Mouse (Mus musculus): ENCODE measurements at regions not wholly inside any gene's neighbourhood (a gene's known extent, or its start where the extent isn't known, plus 50 kb on each side); places are given as distances from the start of the nearest gene placed in this dataset.

GRCm38 (mm10) chr13:38772996-38773395, 114.1 kb upstream of the Eef1e1 start:
- Histone ChIP-seq H3K4me1 (ENCODE audit: control insufficient read depth, low read depth, low read length) (no peaks in the 10 kb centered on the region), H3K9me3 (replicated peaks; ENCODE audit: control insufficient read depth, low read length) (no peaks in the 10 kb centered on the region), H3K4me3 (ENCODE audit: low read depth, low read length) (no peak overlapping the region), H3K9ac (ENCODE audit: low read depth, low read length) (no peak overlapping the region), H3K36me3 (ENCODE audit: control insufficient read depth, insufficient read depth) (no peaks in the 10 kb centered on the region), H3K27ac (ENCODE audit: low read length) (no peak overlapping the region), H3K4me2 (ENCODE audit: low read depth, low read length) (no peak overlapping the region), H3K27me3 (ENCODE audit: control insufficient read depth, insufficient read depth, low read depth, low read length) (no peaks in the 10 kb centered on the region)
- no peak for ATAC-seq (ENCODE audit: low read depth)
- WGBS (ENCODE audit: insufficient replicate concordance) = 63% methylated on average over 6 of the region's 6 CpGs

GRCm38 (mm10) chr13:38766133-38766532, 107.3 kb upstream of the Eef1e1 start:
- Histone ChIP-seq H3K36me3 (ENCODE audit: control insufficient read depth, insufficient read depth) (no peaks in the 10 kb centered on the region), H3K27ac (ENCODE audit: low read length) (no peak overlapping the region), H3K4me1 (ENCODE audit: control insufficient read depth, low read depth, low read length) (no peaks in the 10 kb centered on the region), H3K9ac (ENCODE audit: low read depth, low read length) (no peak overlapping the region), H3K27me3 (ENCODE audit: control insufficient read depth, insufficient read depth, low read depth, low read length) (no peaks in the 10 kb centered on the region), H3K4me2 (ENCODE audit: low read depth, low read length) (no peak overlapping the region), H3K4me3 (ENCODE audit: low read depth, low read length) (no peak overlapping the region), H3K9me3 (replicated peaks; ENCODE audit: control insufficient read depth, low read length) (no peaks in the 10 kb centered on the region)
- ATAC-seq (ENCODE audit: low read depth) = no peak
- 19% methylated on average over 4 of the region's 4 CpGs for WGBS (ENCODE audit: insufficient replicate concordance)

GRCm38 (mm10) chr13:38760261-38760660, 101.4 kb upstream of the Eef1e1 start:
- Histone ChIP-seq H3K9ac (ENCODE audit: low read depth, low read length) (no peak overlapping the region), H3K27me3 (ENCODE audit: control insufficient read depth, insufficient read depth, low read depth, low read length) (no peaks in the 10 kb centered on the region), H3K4me3 (ENCODE audit: low read depth, low read length) (no peak overlapping the region), H3K27ac (ENCODE audit: low read length) (no peak overlapping the region), H3K4me2 (ENCODE audit: low read depth, low read length) (no peak overlapping the region), H3K4me1 (ENCODE audit: control insufficient read depth, low read depth, low read length) (no peaks in the 10 kb centered on the region), H3K9me3 (replicated peaks; ENCODE audit: control insufficient read depth, low read length) (no peaks in the 10 kb centered on the region), H3K36me3 (ENCODE audit: control insufficient read depth, insufficient read depth) (no peaks in the 10 kb centered on the region)
- 63% methylated on average over 3 of the region's 3 CpGs for WGBS (ENCODE audit: insufficient replicate concordance)
- ATAC-seq (ENCODE audit: low read depth) = no peak

DNA sequence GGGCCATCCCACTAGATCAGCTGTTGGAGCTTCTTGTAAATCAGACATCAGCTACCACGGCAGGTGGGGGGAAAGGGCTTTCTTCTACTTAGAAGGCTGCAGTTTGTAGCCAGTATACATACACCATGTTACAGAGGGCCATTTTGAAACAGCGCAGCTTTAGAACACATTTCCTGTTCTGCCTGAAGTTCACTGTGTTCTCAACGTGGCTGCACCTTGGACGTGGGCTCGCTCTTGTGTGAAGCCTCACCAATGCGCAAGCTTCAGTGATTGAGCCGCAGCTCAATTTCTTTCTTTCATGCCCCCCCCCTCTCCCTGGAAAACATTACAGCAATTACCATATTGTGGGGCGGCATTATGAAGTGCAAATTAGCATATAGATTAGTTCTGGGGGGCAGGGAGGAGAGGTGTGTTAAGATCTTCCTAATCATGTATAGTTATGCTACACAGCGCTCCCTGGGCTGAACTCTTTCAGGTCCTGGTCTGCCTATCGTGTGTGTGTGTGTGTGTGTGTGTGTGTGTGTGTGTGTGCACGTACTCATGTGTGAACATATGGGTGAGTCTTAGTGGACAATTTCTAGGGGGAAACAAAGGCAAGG, 97.9 kb upstream of the Eef1e1 start:
- Histone ChIP-seq H3K4me2 (ENCODE audit: low read depth, low read length) (no peak overlapping the region), H3K4me3 (ENCODE audit: low read depth, low read length) (no peak overlapping the region), H3K27ac (ENCODE audit: low read length) (no peak overlapping the region), H3K9ac (ENCODE audit: low read depth, low read length) (no peak overlapping the region), H3K9me3 (replicated peaks; ENCODE audit: control insufficient read depth, low read length) (no peaks in the 10 kb centered on the region), H3K27me3 (ENCODE audit: control insufficient read depth, insufficient read depth, low read depth, low read length) (no peaks in the 10 kb centered on the region), H3K4me1 (ENCODE audit: control insufficient read depth, low read depth, low read length) (no peaks in the 10 kb centered on the region), H3K36me3 (ENCODE audit: control insufficient read depth, insufficient read depth) (no peaks in the 10 kb centered on the region)
- WGBS (ENCODE audit: insufficient replicate concordance) = 70% methylated on average over 11 of the region's 11 CpGs
- ATAC-seq (ENCODE audit: low read depth) = no peak

GRCm38 (mm10) chr13:38753722-38754121, 94.9 kb upstream of the Eef1e1 start:
- Histone ChIP-seq H3K27me3 (ENCODE audit: control insufficient read depth, insufficient read depth, low read depth, low read length) (no peaks in the 10 kb centered on the region), H3K9ac (ENCODE audit: low read depth, low read length) (no peak overlapping the region), H3K27ac (ENCODE audit: low read length) (no peak overlapping the region), H3K4me3 (ENCODE audit: low read depth, low read length) (no peak overlapping the region), H3K9me3 (replicated peaks; ENCODE audit: control insufficient read depth, low read length) (no peaks in the 10 kb centered on the region), H3K4me2 (ENCODE audit: low read depth, low read length) (no peak overlapping the region), H3K4me1 (ENCODE audit: control insufficient read depth, low read depth, low read length) (no peaks in the 10 kb centered on the region), H3K36me3 (ENCODE audit: control insufficient read depth, insufficient read depth) (no peaks in the 10 kb centered on the region)
- no peak for ATAC-seq (ENCODE audit: low read depth)
- 49% methylated on average over 4 of the region's 4 CpGs for WGBS (ENCODE audit: insufficient replicate concordance)

GRCm38 (mm10) chr13:38751876-38752275, 93.0 kb upstream of the Eef1e1 start:
- WGBS (ENCODE audit: insufficient replicate concordance) = 40% methylated on average over 1 of the region's 1 CpGs
- Histone ChIP-seq H3K4me1 (ENCODE audit: control insufficient read depth, low read depth, low read length) (no peaks in the 10 kb centered on the region), H3K4me3 (ENCODE audit: low read depth, low read length) (no peak overlapping the region), H3K36me3 (ENCODE audit: control insufficient read depth, insufficient read depth) (no peaks in the 10 kb centered on the region), H3K27ac (ENCODE audit: low read length) (no peak overlapping the region), H3K9ac (ENCODE audit: low read depth, low read length) (no peak overlapping the region), H3K9me3 (replicated peaks; ENCODE audit: control insufficient read depth, low read length) (no peaks in the 10 kb centered on the region), H3K27me3 (ENCODE audit: control insufficient read depth, insufficient read depth, low read depth, low read length) (no peaks in the 10 kb centered on the region), H3K4me2 (ENCODE audit: low read depth, low read length) (no peak overlapping the region)
- no peak for ATAC-seq (ENCODE audit: low read depth)

- WGBS (ENCODE audit: insufficient replicate concordance) = 70% methylated on average over 8 of the region's 8 CpGs
- Histone ChIP-seq H3K27ac (ENCODE audit: low read length) (no peak overlapping the region), H3K9me3 (replicated peaks; ENCODE audit: control insufficient read depth, low read length) (no peaks in the 10 kb centered on the region), H3K4me3 (ENCODE audit: low read depth, low read length) (no peak overlapping the region), H3K27me3 (ENCODE audit: control insufficient read depth, insufficient read depth, low read depth, low read length) (no peaks in the 10 kb centered on the region), H3K4me2 (ENCODE audit: low read depth, low read length) (no peak overlapping the region), H3K36me3 (ENCODE audit: control insufficient read depth, insufficient read depth) (no peaks in the 10 kb centered on the region), H3K9ac (ENCODE audit: low read depth, low read length) (no peak overlapping the region), H3K4me1 (ENCODE audit: control insufficient read depth, low read depth, low read length) (no peaks in the 10 kb centered on the region)
- ATAC-seq (ENCODE audit: low read depth) = peak; percentile 61; the same call in 1 of the 2 replicates
These were observed 81.2 kb upstream of the Eef1e1 start for GRCm38 (mm10) chr13:38740066-38740465.

- 64% methylated on average over 4 of the region's 4 CpGs for WGBS (ENCODE audit: insufficient replicate concordance)
- H3K4me3 ChIP-seq (ENCODE audit: low read depth, low read length) = no peak overlapping the region
- no peaks in the 10 kb centered on the region for H3K4me1 ChIP-seq (ENCODE audit: control insufficient read depth, low read depth, low read length)
- no peaks in the 10 kb centered on the region for H3K36me3 ChIP-seq (ENCODE audit: control insufficient read depth, insufficient read depth)
- no peaks in the 10 kb centered on the region for H3K27me3 ChIP-seq (ENCODE audit: control insufficient read depth, insufficient read depth, low read depth, low read length)
- no peak overlapping the region for H3K9ac ChIP-seq (ENCODE audit: low read depth, low read length)
- H3K4me2 ChIP-seq (ENCODE audit: low read depth, low read length) = no peak overlapping the region
- H3K9me3 ChIP-seq (replicated peaks; ENCODE audit: control insufficient read depth, low read length) = no peaks in the 10 kb centered on the region
- no peak overlapping the region for H3K27ac ChIP-seq (ENCODE audit: low read length)
- peak; percentile 68 for ATAC-seq (ENCODE audit: low read depth)
These were observed 77.6 kb upstream of the Eef1e1 start for GRCm38 (mm10) chr13:38736361-38737035.

DNA sequence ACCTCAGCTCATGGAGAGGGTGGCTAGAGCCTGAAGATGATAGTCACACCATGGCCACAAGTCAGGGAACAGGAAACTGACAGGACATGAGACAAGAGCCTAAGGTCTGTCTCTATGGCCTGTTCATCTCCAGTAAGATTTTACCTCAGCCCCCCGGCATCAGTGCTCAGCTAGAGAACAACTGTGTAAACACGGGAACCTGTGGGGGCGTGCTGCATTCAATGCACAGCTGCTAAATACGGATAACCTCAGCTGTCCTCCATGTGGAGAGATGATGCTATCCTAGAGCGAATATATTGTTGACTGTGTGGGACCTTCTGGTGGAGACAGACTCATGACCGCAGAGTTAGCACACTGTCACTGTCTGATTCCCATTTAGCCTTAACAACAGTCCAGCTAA, 76.4 kb upstream of the Eef1e1 start:
- no peak overlapping the region for H3K4me3 ChIP-seq (ENCODE audit: low read depth, low read length)
- H3K9me3 ChIP-seq (replicated peaks; ENCODE audit: control insufficient read depth, low read length) = no peaks in the 10 kb centered on the region
- ATAC-seq (ENCODE audit: low read depth) = no peak
- H3K4me2 ChIP-seq (ENCODE audit: low read depth, low read length) = no peak overlapping the region
- H3K9ac ChIP-seq (ENCODE audit: low read depth, low read length) = no peak overlapping the region
- no peak overlapping the region for H3K27ac ChIP-seq (ENCODE audit: low read length)
- H3K27me3 ChIP-seq (ENCODE audit: control insufficient read depth, insufficient read depth, low read depth, low read length) = no peaks in the 10 kb centered on the region
- no peaks in the 10 kb centered on the region for H3K4me1 ChIP-seq (ENCODE audit: control insufficient read depth, low read depth, low read length)
- no peaks in the 10 kb centered on the region for H3K36me3 ChIP-seq (ENCODE audit: control insufficient read depth, insufficient read depth)
- WGBS (ENCODE audit: insufficient replicate concordance) = 58% methylated on average over 6 of the region's 6 CpGs
